Mouse (Mus musculus): ENCODE data around the gene Nav3. TPM values are rescaled to one million over a fixed set of nuclear protein-coding genes. Genes with fewer than 3 reads are reported as not detected.
A peak's percentile ranks its signal among the peaks of the same experiment; 100 is the strongest.

Nav3 gene
- polyA plus RNA-seq (2014; fragmentation: Nextera tagmentation; extraction: Ambion mirVana): 10.7 and 12.1 TPM in 2 replicates

- Histone ChIP-seq H3K4me2 (ENCODE audit: low read depth, low read length) (peak within 1 kb of the TSS; percentile 93), H3K27ac (replicated peaks; ENCODE audit: low read depth, low read length) (peak within 1 kb of the TSS; percentile 61), H3K9me3 (ENCODE audit: control insufficient read depth, low read length) (no peaks in the 10 kb centered on the region), H3K27me3 (replicated peaks; ENCODE audit: control insufficient read depth, insufficient read depth, low read length) (peaks cover 27% of the 10 kb centered on the region), H3K4me1 (ENCODE audit: control insufficient read depth, insufficient read depth, low read length) (no peaks in the 10 kb centered on the region), H3K9ac (ENCODE audit: low read depth, low read length) (peak within 1 kb of the TSS; percentile 78), H3K4me3 (ENCODE audit: low read depth, low read length) (peak within 1 kb of the TSS; percentile 70), H3K36me3 (ENCODE audit: control insufficient read depth, insufficient read depth, low read length) (no peaks in the 10 kb centered on the region)
- 0% methylated on average over 11 of the region's 50 CpGs for WGBS
- DNase-seq (ENCODE audit: low spot score) (peak; percentile 89), ATAC-seq (ENCODE audit: low read depth) (peak; percentile 94)
Observed at GRCm38 (mm10) chr10:110455838-110456493, at the start of gene Nav3. Gene Nav3, minus strand, starts transcription at chr10:110456204.

DNA sequence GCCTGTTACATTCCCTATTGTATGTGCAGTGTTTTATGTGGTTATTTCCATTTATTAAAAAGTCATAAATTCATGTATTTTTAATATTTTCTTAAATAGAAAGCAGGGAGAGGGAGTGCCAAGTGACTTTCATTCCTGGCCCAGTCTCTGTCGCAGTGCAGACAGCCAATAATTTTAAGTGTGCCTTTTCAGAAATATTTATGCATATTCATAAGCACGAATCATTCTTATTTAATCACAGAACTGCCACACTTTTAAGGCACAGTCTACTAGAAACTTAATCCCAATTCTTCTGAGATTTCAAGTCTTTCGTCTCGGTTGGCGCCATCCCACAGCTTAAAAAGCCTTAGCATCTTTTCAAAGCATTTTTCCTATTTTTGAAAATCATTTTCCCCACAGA, 29.3 kb upstream of the Nav3 start:
- 71% methylated on average over 5 of the region's 5 CpGs for WGBS
- Histone ChIP-seq H3K4me1 (ENCODE audit: control insufficient read depth, insufficient read depth, low read length) (no peaks in the 10 kb centered on the region), H3K9me3 (ENCODE audit: control insufficient read depth, low read length) (no peaks in the 10 kb centered on the region), H3K4me3 (ENCODE audit: low read depth, low read length) (no peak overlapping the region), H3K4me2 (ENCODE audit: low read depth, low read length) (no peak overlapping the region), H3K27me3 (replicated peaks; ENCODE audit: control insufficient read depth, insufficient read depth, low read length) (no peaks in the 10 kb centered on the region), H3K27ac (replicated peaks; ENCODE audit: low read depth, low read length) (no peak overlapping the region), H3K36me3 (ENCODE audit: control insufficient read depth, insufficient read depth, low read length) (no peaks in the 10 kb centered on the region), H3K9ac (ENCODE audit: low read depth, low read length) (no peak overlapping the region)
- no peak for DNase-seq (ENCODE audit: low spot score)
- no peak for ATAC-seq (ENCODE audit: low read depth)

DNA sequence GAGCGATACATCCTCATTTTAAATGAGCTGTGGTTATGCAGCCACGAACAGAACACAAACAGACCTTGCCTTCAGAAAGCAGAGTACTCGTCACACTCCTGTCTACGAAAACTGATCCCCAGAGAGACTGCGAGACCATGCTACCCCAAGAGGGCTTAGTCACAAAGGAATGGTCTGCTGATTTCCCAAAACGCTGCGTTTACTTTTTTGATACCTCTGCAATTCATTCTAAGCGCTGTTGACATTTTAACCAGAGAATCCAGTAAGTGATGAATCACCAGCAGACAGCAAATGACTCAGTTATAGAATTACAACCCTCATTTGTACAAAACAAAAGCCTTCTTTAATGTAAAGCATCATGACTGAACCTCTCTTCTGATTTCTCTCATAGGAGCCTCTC, 28.8 kb upstream of the Nav3 start:
- 49% methylated on average over 8 of the region's 8 CpGs for WGBS
- no peak for ATAC-seq (ENCODE audit: low read depth)
- no peaks in the 10 kb centered on the region for H3K9me3 ChIP-seq (ENCODE audit: control insufficient read depth, low read length)
- peak; percentile 12 for DNase-seq (ENCODE audit: low spot score)
- no peak overlapping the region for H3K27ac ChIP-seq (replicated peaks; ENCODE audit: low read depth, low read length)
- no peaks in the 10 kb centered on the region for H3K4me1 ChIP-seq (ENCODE audit: control insufficient read depth, insufficient read depth, low read length)
- H3K4me3 ChIP-seq (ENCODE audit: low read depth, low read length): no peak overlapping the region
- H3K9ac ChIP-seq (ENCODE audit: low read depth, low read length): no peak overlapping the region
- no peaks in the 10 kb centered on the region for H3K27me3 ChIP-seq (replicated peaks; ENCODE audit: control insufficient read depth, insufficient read depth, low read length)
- H3K36me3 ChIP-seq (ENCODE audit: control insufficient read depth, insufficient read depth, low read length): no peaks in the 10 kb centered on the region
- H3K4me2 ChIP-seq (ENCODE audit: low read depth, low read length): no peak overlapping the region

GRCm38 (mm10) chr10:110479189-110479588, 23.2 kb upstream of the Nav3 start:
- 81% methylated on average over 3 of the region's 3 CpGs for WGBS
- no peak overlapping the region for H3K9ac ChIP-seq (ENCODE audit: low read depth, low read length)

DNA sequence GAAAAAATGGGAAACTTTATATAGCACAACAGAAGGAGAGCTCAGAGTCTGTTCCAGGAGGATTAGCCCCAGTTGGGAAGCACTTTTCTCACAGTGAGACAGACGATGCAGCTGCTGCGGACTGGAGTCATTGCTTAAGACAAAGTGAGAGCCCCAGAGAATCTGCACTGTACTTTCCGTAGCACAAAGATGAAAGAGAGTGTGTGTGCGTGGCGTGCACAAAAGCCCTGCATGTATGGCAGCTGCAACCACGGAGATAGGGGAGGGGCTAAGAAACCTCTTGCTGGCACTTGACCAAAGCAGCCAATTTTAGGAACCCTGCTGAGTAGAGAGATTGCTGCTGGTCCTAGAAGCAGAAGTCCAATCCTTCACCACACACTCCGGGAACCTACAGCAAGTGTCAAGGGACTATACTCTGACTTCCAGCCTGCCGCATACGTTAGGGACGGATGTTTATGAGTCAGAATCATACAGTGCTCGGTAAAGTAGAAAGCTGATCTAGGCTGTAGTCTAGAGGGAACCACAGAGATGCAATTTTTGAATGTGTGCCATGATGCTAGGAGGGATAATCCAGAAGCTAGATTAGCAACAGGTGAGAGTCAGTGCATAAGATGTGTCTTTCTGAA, 21.8 kb upstream of the Nav3 start:
- Histone ChIP-seq H3K27ac (replicated peaks; ENCODE audit: low read depth, low read length) (no peak overlapping the region), H3K9me3 (ENCODE audit: control insufficient read depth, low read length) (no peaks in the 10 kb centered on the region), H3K4me2 (ENCODE audit: low read depth, low read length) (peak overlapping the region; percentile 29; the same call in 1 of the 2 replicates), H3K27me3 (replicated peaks; ENCODE audit: control insufficient read depth, insufficient read depth, low read length) (no peaks in the 10 kb centered on the region), H3K4me1 (ENCODE audit: control insufficient read depth, insufficient read depth, low read length) (0 out of 2 replicates have a peak, but pooled peaks cover 5% of the 10 kb centered on the region), H3K4me3 (ENCODE audit: low read depth, low read length) (0 out of 2 replicates have a peak overlapping the region, but pooled peaks have one; percentile 2), H3K9ac (ENCODE audit: low read depth, low read length) (no peak overlapping the region), H3K36me3 (ENCODE audit: control insufficient read depth, insufficient read depth, low read length) (no peaks in the 10 kb centered on the region)
- peak; percentile 84 for DNase-seq (ENCODE audit: low spot score)
- peak; percentile 88 for ATAC-seq (ENCODE audit: low read depth)
- WGBS: 37% methylated on average over 11 of the region's 11 CpGs

More at GRCm38 (mm10) chr10:110479189-110479588, 23.2 kb upstream of the Nav3 start:
- Histone ChIP-seq H3K4me3 (ENCODE audit: low read depth, low read length) (no peak overlapping the region), H3K9me3 (ENCODE audit: control insufficient read depth, low read length) (no peaks in the 10 kb centered on the region), H3K27ac (replicated peaks; ENCODE audit: low read depth, low read length) (no peak overlapping the region), H3K4me1 (ENCODE audit: control insufficient read depth, insufficient read depth, low read length) (0 out of 2 replicates have a peak, but pooled peaks cover 5% of the 10 kb centered on the region), H3K27me3 (replicated peaks; ENCODE audit: control insufficient read depth, insufficient read depth, low read length) (no peaks in the 10 kb centered on the region), H3K36me3 (ENCODE audit: control insufficient read depth, insufficient read depth, low read length) (no peaks in the 10 kb centered on the region), H3K4me2 (ENCODE audit: low read depth, low read length) (no peak overlapping the region)
- ATAC-seq (ENCODE audit: low read depth) (no peak), DNase-seq (ENCODE audit: low spot score) (no peak)

DNA sequence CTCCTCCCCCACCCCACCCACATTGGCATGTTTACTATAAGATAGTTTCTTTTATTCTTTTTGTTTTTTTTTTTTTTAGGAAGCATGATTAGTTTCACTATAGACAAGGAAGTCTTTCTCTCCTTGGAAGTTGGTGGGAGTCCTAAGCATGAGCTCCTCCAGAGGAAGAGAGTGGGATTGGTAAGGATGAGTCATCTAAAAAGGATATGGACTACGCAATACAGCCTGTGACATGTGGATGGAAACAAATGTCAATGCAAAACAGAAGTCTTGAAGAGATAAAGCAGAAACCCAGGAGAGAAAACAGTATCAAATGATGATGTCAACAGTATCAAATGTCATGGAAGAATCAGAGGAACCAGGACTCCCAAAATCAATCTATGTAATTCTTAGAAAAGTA, 18.1 kb upstream of the Nav3 start:
- no peak for ATAC-seq (ENCODE audit: low read depth)
- WGBS: 66% methylated on average over 1 of the region's 1 CpGs

GRCm38 (mm10) chr10:110469445-110469844, 13.4 kb upstream of the Nav3 start:
- Histone ChIP-seq H3K4me1 (ENCODE audit: control insufficient read depth, insufficient read depth, low read length) (no peaks in the 10 kb centered on the region), H3K27ac (replicated peaks; ENCODE audit: low read depth, low read length) (no peak overlapping the region), H3K4me2 (ENCODE audit: low read depth, low read length) (no peak overlapping the region), H3K36me3 (ENCODE audit: control insufficient read depth, insufficient read depth, low read length) (no peaks in the 10 kb centered on the region), H3K9ac (ENCODE audit: low read depth, low read length) (no peak overlapping the region), H3K27me3 (replicated peaks; ENCODE audit: control insufficient read depth, insufficient read depth, low read length) (no peaks in the 10 kb centered on the region), H3K4me3 (ENCODE audit: low read depth, low read length) (no peak overlapping the region), H3K9me3 (ENCODE audit: control insufficient read depth, low read length) (0 out of 2 replicates have a peak, but pooled peaks cover 3% of the 10 kb centered on the region)
- no peak for DNase-seq (ENCODE audit: low spot score)
- 81% methylated on average over 4 of the region's 4 CpGs for WGBS
- no peak for ATAC-seq (ENCODE audit: low read depth)

More for the DNA sequence above, 18.1 kb upstream of the Nav3 start:
- H3K4me1 ChIP-seq (ENCODE audit: control insufficient read depth, insufficient read depth, low read length): 0 out of 2 replicates have a peak, but pooled peaks cover 5% of the 10 kb centered on the region
- no peaks in the 10 kb centered on the region for H3K27me3 ChIP-seq (replicated peaks; ENCODE audit: control insufficient read depth, insufficient read depth, low read length)
- no peak for DNase-seq (ENCODE audit: low spot score)
- no peak overlapping the region for H3K4me2 ChIP-seq (ENCODE audit: low read depth, low read length)
- no peak overlapping the region for H3K9ac ChIP-seq (ENCODE audit: low read depth, low read length)
- H3K4me3 ChIP-seq (ENCODE audit: low read depth, low read length): no peak overlapping the region
- H3K9me3 ChIP-seq (ENCODE audit: control insufficient read depth, low read length): no peaks in the 10 kb centered on the region
- no peak overlapping the region for H3K27ac ChIP-seq (replicated peaks; ENCODE audit: low read depth, low read length)
- no peaks in the 10 kb centered on the region for H3K36me3 ChIP-seq (ENCODE audit: control insufficient read depth, insufficient read depth, low read length)

GRCm38 (mm10) chr10:110455063-110455837, 754 bp downstream of the Nav3 start:
- peak; percentile 35; the same call in 1 of the 2 replicates for ATAC-seq (ENCODE audit: low read depth)
- WGBS: under 1% methylated on average over 23 of the region's 45 CpGs
- H3K36me3 ChIP-seq (ENCODE audit: control insufficient read depth, insufficient read depth, low read length): no peaks in the 10 kb centered on the region
- peak overlapping the region; percentile 70 for H3K4me3 ChIP-seq (ENCODE audit: low read depth, low read length)
- peak overlapping the region; percentile 93 for H3K4me2 ChIP-seq (ENCODE audit: low read depth, low read length)
- peak overlapping the region; percentile 61 for H3K27ac ChIP-seq (replicated peaks; ENCODE audit: low read depth, low read length)
- DNase-seq (ENCODE audit: low spot score): peak; percentile 43
- H3K27me3 ChIP-seq (replicated peaks; ENCODE audit: control insufficient read depth, insufficient read depth, low read length): peaks cover 27% of the 10 kb centered on the region
- H3K9me3 ChIP-seq (ENCODE audit: control insufficient read depth, low read length): no peaks in the 10 kb centered on the region
- H3K9ac ChIP-seq (ENCODE audit: low read depth, low read length): peak overlapping the region; percentile 78
- H3K4me1 ChIP-seq (ENCODE audit: control insufficient read depth, insufficient read depth, low read length): no peaks in the 10 kb centered on the region

All from embryonic facial prominence, embryonic 14.5 days (tissue).